ENCODE assay signal across 16 mouse cellular contexts in genomic region chr3:88505765-88506164, GRCm38 (mm10). TPM values are rescaled to one million over a fixed set of nuclear protein-coding genes. Genes with fewer than 3 reads are reported as not detected.
DNase-seq lines count a peak whose midpoint lies in the region; ATAC-seq lines count a peak whose summit lies in the region.
"Had no signal": no experiment of that assay in that cellular context is flagged by ENCODE, and none has a peak within 500 bp of the region (broad histone marks: within the 10 kb centered on the region; RNA-seq: fewer than 3 reads in every experiment).

No protein-coding gene starts in this region.

- no peak overlapping the region for H3K9ac ChIP-seq in forebrain, embryonic 11.5 days (ENCODE audit: low read length)
- H3K9ac ChIP-seq in lung, embryonic 16.5 days (ENCODE audit: low read length): 0 out of 2 replicates have a peak overlapping the region, but pooled peaks have one; percentile 5
- H3K9ac ChIP-seq in limb, embryonic 11.5 days (ENCODE audit: low read length): no peak overlapping the region
- H3K9ac ChIP-seq: heart, embryonic 13.5 days; kidney, embryonic 15.5 days; neural tube, embryonic 12.5 days had no signal

- no peaks in the 10 kb centered on the region for H3K36me3 ChIP-seq in forebrain, embryonic 10.5 days (replicated peaks)
- no peaks in the 10 kb centered on the region for H3K36me3 ChIP-seq in forebrain, embryonic 11.5 days (ENCODE audit: control insufficient read depth, insufficient read depth, low read length)
- H3K36me3 ChIP-seq in lung, embryonic 16.5 days (ENCODE audit: control insufficient read depth, insufficient read depth, low read length): no peaks in the 10 kb centered on the region
- no peaks in the 10 kb centered on the region for H3K36me3 ChIP-seq in limb, embryonic 11.5 days (ENCODE audit: control insufficient read depth, insufficient read depth, low read length)
- H3K36me3 ChIP-seq: heart, embryonic 13.5 days; kidney, embryonic 15.5 days; neural tube, embryonic 12.5 days had no signal

- no peak for ATAC-seq in forebrain, embryonic 11.5 days (replicated peaks; ENCODE audit: low FRiP score)
- no peak for ATAC-seq in lung, embryonic 16.5 days (ENCODE audit: low read depth)
- ATAC-seq in limb, embryonic 11.5 days (ENCODE audit: insufficient number of reproducible peaks, low FRiP score, low TSS enrichment, low read depth): no peak

- no peak for DNase-seq in forebrain, embryonic 10.5 days (ENCODE audit: extremely low spot score, low spot score)
- DNase-seq in forebrain, embryonic 11.5 days (ENCODE audit: low spot score): no peak
- DNase-seq in lung, postnatal 10 days: no peak
- DNase-seq in limb, embryonic 11.5 days (ENCODE audit: low spot score): peak; percentile 52
- DNase-seq in right cerebral cortex, postnatal 14 days: no peak
- no peak for DNase-seq in right cerebral cortex, adult 2 months (ENCODE audit: low spot score in 2 of 2)
- DNase-seq in adipocyte (ENCODE audit: low spot score): no peak
- DNase-seq: adrenal gland, adult 8-10 months; cerebellum, adult 9-11 months; heart, postnatal 4 days; lung, adult 2 months; thymus, postnatal 25 days had no signal

- no peaks in the 10 kb centered on the region for H3K9me3 ChIP-seq in forebrain, embryonic 10.5 days
- no peaks in the 10 kb centered on the region for H3K9me3 ChIP-seq in forebrain, embryonic 11.5 days (ENCODE audit: control insufficient read depth, low read length)
- H3K9me3 ChIP-seq in lung, embryonic 16.5 days (ENCODE audit: control insufficient read depth, low read length): no peaks in the 10 kb centered on the region
- H3K9me3 ChIP-seq in limb, embryonic 11.5 days (ENCODE audit: control insufficient read depth, low read length): no peaks in the 10 kb centered on the region
- H3K9me3 ChIP-seq: heart, embryonic 13.5 days; kidney, embryonic 15.5 days; neural tube, embryonic 12.5 days had no signal

- peaks cover 47% of the 10 kb centered on the region for H3K27me3 ChIP-seq in forebrain, embryonic 10.5 days (ENCODE audit: poor library complexity, severe bottlenecking)
- peaks cover 16% of the 10 kb centered on the region for H3K27me3 ChIP-seq in forebrain, embryonic 11.5 days (ENCODE audit: control insufficient read depth, insufficient read depth, low read length)
- no peaks in the 10 kb centered on the region for H3K27me3 ChIP-seq in lung, embryonic 16.5 days (ENCODE audit: control insufficient read depth, insufficient read depth, low read depth, low read length)
- H3K27me3 ChIP-seq in limb, embryonic 11.5 days (ENCODE audit: control insufficient read depth, insufficient read depth, low read length): peaks cover 13% of the 10 kb centered on the region
- H3K27me3 ChIP-seq: heart, embryonic 13.5 days; kidney, embryonic 15.5 days had no signal

- no peak overlapping the region for H3K4me3 ChIP-seq in forebrain, embryonic 10.5 days
- no peak overlapping the region for H3K4me3 ChIP-seq in forebrain, embryonic 11.5 days (ENCODE audit: low read depth, low read length)
- H3K4me3 ChIP-seq in lung, embryonic 16.5 days (ENCODE audit: low read length): no peak overlapping the region
- H3K4me3 ChIP-seq in limb, embryonic 11.5 days (ENCODE audit: low read depth, low read length): no peak overlapping the region
- H3K4me3 ChIP-seq: heart, embryonic 13.5 days; kidney, embryonic 15.5 days; neural tube, embryonic 12.5 days had no signal

- H3K4me1 ChIP-seq in forebrain, embryonic 10.5 days: peaks cover 76% of the 10 kb centered on the region
- peaks cover 19% of the 10 kb centered on the region for H3K4me1 ChIP-seq in forebrain, embryonic 11.5 days (replicated peaks; ENCODE audit: control insufficient read depth, insufficient read depth, low read length)
- peaks cover 37% of the 10 kb centered on the region for H3K4me1 ChIP-seq in lung, embryonic 16.5 days (replicated peaks; ENCODE audit: control insufficient read depth, insufficient read depth, low read length)
- peaks cover 41% of the 10 kb centered on the region for H3K4me1 ChIP-seq in limb, embryonic 11.5 days (ENCODE audit: control insufficient read depth, insufficient read depth, low read length)

- 42% methylated on average over 7 of the region's 7 CpGs for WGBS in forebrain, embryonic 10.5 days
- WGBS in forebrain, embryonic 11.5 days: 49% methylated on average over 7 of the region's 7 CpGs
- 45% methylated on average over 7 of the region's 7 CpGs for WGBS in lung, embryonic 16.5 days
- WGBS in limb, embryonic 11.5 days: 20% methylated on average over 7 of the region's 7 CpGs

- H3K27ac ChIP-seq in forebrain, embryonic 10.5 days: peak overlapping the region; percentile 62
- no peak overlapping the region for H3K27ac ChIP-seq in forebrain, embryonic 11.5 days (ENCODE audit: low read depth, low read length)
- H3K27ac ChIP-seq in lung, embryonic 16.5 days (ENCODE audit: low read length): no peak overlapping the region
- H3K27ac ChIP-seq in limb, embryonic 11.5 days (replicated peaks; ENCODE audit: low read depth, low read length): peak overlapping the region; percentile 32; the same call in 1 of the 2 replicates
- H3K27ac ChIP-seq: heart, embryonic 13.5 days; kidney, embryonic 15.5 days; neural tube, embryonic 12.5 days had no signal

- no peak overlapping the region for H3K4me2 ChIP-seq in forebrain, embryonic 11.5 days (ENCODE audit: low read depth, low read length, severe bottlenecking)
- no peak overlapping the region for H3K4me2 ChIP-seq in lung, embryonic 16.5 days (ENCODE audit: low read depth, low read length)
- H3K4me2 ChIP-seq in limb, embryonic 11.5 days (ENCODE audit: low read depth, severe bottlenecking): no peak overlapping the region; the same call in 1 of the 2 replicates
- H3K4me2 ChIP-seq: heart, embryonic 13.5 days; kidney, embryonic 15.5 days; neural tube, embryonic 12.5 days had no signal

RNA-seq across cellular contexts. Expression of gene Lmna, which starts 4.0 kb away (rescaled TPM):
- 11.6 and 11.8 TPM in 2 replicates for polyA plus RNA-seq in forebrain, embryonic 10.5 days (2016; fragmentation: Nextera tagmentation; extraction: Ambion mirVana)
- 19.4 and 20.4 TPM in 2 replicates for polyA plus RNA-seq in forebrain, embryonic 11.5 days (2014; fragmentation: Nextera tagmentation; extraction: Ambion mirVana)
- 148 and 150 TPM in 2 replicates for polyA plus RNA-seq in lung, embryonic 16.5 days (2015; fragmentation: Nextera tagmentation; extraction: Ambion mirVana)
- 20.3 and 20.4 TPM in 2 replicates for polyA plus RNA-seq in limb, embryonic 11.5 days (2014; fragmentation: Nextera tagmentation; extraction: Ambion mirVana)

RNA-seq across cellular contexts. Expression of gene Mex3a, which starts 26.4 kb away (rescaled TPM):
- polyA plus RNA-seq in forebrain, embryonic 10.5 days (2016; fragmentation: Nextera tagmentation; extraction: Ambion mirVana): 27.4 and 28.6 TPM in 2 replicates
- polyA plus RNA-seq in forebrain, embryonic 11.5 days (2014; fragmentation: Nextera tagmentation; extraction: Ambion mirVana): 44.4 and 46.2 TPM in 2 replicates
- polyA plus RNA-seq in lung, embryonic 16.5 days (2015; fragmentation: Nextera tagmentation; extraction: Ambion mirVana): 13.1 and 13.5 TPM in 2 replicates
- polyA plus RNA-seq in limb, embryonic 11.5 days (2014; fragmentation: Nextera tagmentation; extraction: Ambion mirVana): 42.6 and 43.5 TPM in 2 replicates

RNA-seq across cellular contexts. Expression of gene Rab25, which starts 42.3 kb away (rescaled TPM):
- 2.8 and 4.0 TPM in 2 replicates for polyA plus RNA-seq in forebrain, embryonic 10.5 days (2016; fragmentation: Nextera tagmentation; extraction: Ambion mirVana)
- 0.43 and 1.1 TPM in 2 replicates for polyA plus RNA-seq in forebrain, embryonic 11.5 days (2014; fragmentation: Nextera tagmentation; extraction: Ambion mirVana)
- 48.0 and 61.2 TPM in 2 replicates for polyA plus RNA-seq in lung, embryonic 16.5 days (2015; fragmentation: Nextera tagmentation; extraction: Ambion mirVana)
- 2.4 and 3.1 TPM in 2 replicates for polyA plus RNA-seq in limb, embryonic 11.5 days (2014; fragmentation: Nextera tagmentation; extraction: Ambion mirVana)

RNA-seq across cellular contexts. Expression of gene Sema4a, which starts 44.8 kb away (rescaled TPM):
- polyA plus RNA-seq in forebrain, embryonic 10.5 days (2016; fragmentation: Nextera tagmentation; extraction: Ambion mirVana): 5.9 and 6.7 TPM in 2 replicates
- 9.3 and 10.3 TPM in 2 replicates for polyA plus RNA-seq in forebrain, embryonic 11.5 days (2014; fragmentation: Nextera tagmentation; extraction: Ambion mirVana)
- polyA plus RNA-seq in lung, embryonic 16.5 days (2015; fragmentation: Nextera tagmentation; extraction: Ambion mirVana): 6.3 TPM in 2 replicates
- 5.4 and 5.7 TPM in 2 replicates for polyA plus RNA-seq in limb, embryonic 11.5 days (2014; fragmentation: Nextera tagmentation; extraction: Ambion mirVana)

RNA-seq across cellular contexts. Expression of gene Lamtor2, which starts 47.1 kb away (rescaled TPM):
- 172 and 174 TPM in 2 replicates for polyA plus RNA-seq in forebrain, embryonic 10.5 days (2016; fragmentation: Nextera tagmentation; extraction: Ambion mirVana)
- polyA plus RNA-seq in forebrain, embryonic 11.5 days (2014; fragmentation: Nextera tagmentation; extraction: Ambion mirVana): 89.3 and 96.0 TPM in 2 replicates
- polyA plus RNA-seq in lung, embryonic 16.5 days (2015; fragmentation: Nextera tagmentation; extraction: Ambion mirVana): 169 and 183 TPM in 2 replicates
- polyA plus RNA-seq in limb, embryonic 11.5 days (2014; fragmentation: Nextera tagmentation; extraction: Ambion mirVana): 78.9 and 89.3 TPM in 2 replicates

Comparison
In these comparisons a context has a peak if more than half of its experiments do, and no peak if none do; other contexts are left out.
1. H3K27ac ChIP-seq: peak in forebrain, embryonic 10.5 days (single experiment) and limb, embryonic 11.5 days (single experiment); none in forebrain, embryonic 11.5 days (single experiment) and lung, embryonic 16.5 days (single experiment).